Mouse (Mus musculus) gastrocnemius, postnatal 4 days (tissue): ENCODE measurements around the gene Krtap1-3. TPM values are rescaled to one million over a fixed set of nuclear protein-coding genes. Genes with fewer than 3 reads are reported as not detected.

Experiments
- DNase-seq, 2 experiments: peaks; one replicate each; pipeline ENCODE4 v3.0.0; 2021 to 2022; ENCODE audit warnings: low spot score in 2 of 2, mixed read lengths in 2 of 2
- total RNA-seq, 2 experiments: library from RNA; stranded (reverse); gene quantifications; 2 replicates each; pipeline ENCODE4 v1.2.3; 2021

Krtap1-3 gene
- total RNA-seq, 2 experiments from 2014 or later = not detected

GRCm38 (mm10) chr11:99559366-99559765 is 31.8 kb downstream of the Krtap1-3 start, which contains the start of gene Gm11939:
Gm11939 (minus strand) TSS chr11:99559466.
- no peak for DNase-seq

GRCm38 (mm10) chr11:99557976-99558745 is 33.0 kb downstream of the Krtap1-3 start:
- no peak for DNase-seq

GRCm38 (mm10) chr11:99556753-99557152 is 34.4 kb downstream of the Krtap1-3 start, which contains the start of gene Krtap3-2:
Krtap3-2 (minus strand) TSS chr11:99556853.
- DNase-seq = no peak

- no peak for DNase-seq
Observed at GRCm38 (mm10) chr11:99556195-99556594, 34.9 kb downstream of the Krtap1-3 start.

- DNase-seq = no peak
Observed at GRCm38 (mm10) chr11:99550765-99551164, 40.4 kb downstream of the Krtap1-3 start, which contains the start of gene Krtap3-3. Krtap3-3 (minus strand) TSS chr11:99550865.

GRCm38 (mm10) chr11:99547892-99548291 is 43.2 kb downstream of the Krtap1-3 start:
- no peak for DNase-seq

Other genes with a start within 250 kb of the Krtap1-3 start
- gene Krt27, start 240.2 kb downstream of the Krtap1-3 start, total RNA-seq = under 1 TPM in 1 of 2 experiments, not detected in 1; 0.18 TPM
- gene Krt28, start 216.4 kb downstream of the Krtap1-3 start, total RNA-seq = not detected
- 1 to 10 TPM; 7.6 to 8.2 TPM for gene Krt10, start 202.0 kb downstream of the Krtap1-3 start, total RNA-seq
- not detected for gene Krt12, start 169.1 kb downstream of the Krtap1-3 start, total RNA-seq
- gene Krt20, start 153.2 kb downstream of the Krtap1-3 start, total RNA-seq = under 1 TPM in 1 of 2 experiments, not detected in 1; 0.32 TPM
- gene Krt23, start 98.2 kb downstream of the Krtap1-3 start, total RNA-seq = under 1 TPM in 1 of 2 experiments, not detected in 1; 0.16 TPM
- not detected for gene Krt39, start 70.0 kb downstream of the Krtap1-3 start, total RNA-seq
- gene Krt40, start 48.2 kb downstream of the Krtap1-3 start, total RNA-seq = not detected
- not detected for gene Krtap3-3, start 40.5 kb downstream of the Krtap1-3 start, total RNA-seq
- gene Krtap3-2, start 34.5 kb downstream of the Krtap1-3 start, total RNA-seq = not detected
- gene Gm11939, start 31.9 kb downstream of the Krtap1-3 start, total RNA-seq = not detected
- gene Krtap3-1, start 24.7 kb downstream of the Krtap1-3 start, total RNA-seq = not detected
- gene Krtap1-5, start 10.3 kb downstream of the Krtap1-3 start, total RNA-seq = not detected
- gene Krtap1-4, start 7.7 kb downstream of the Krtap1-3 start, total RNA-seq = not detected
- not detected for gene Krtap9-3, start 6.8 kb upstream of the Krtap1-3 start, total RNA-seq
- not detected for gene Gm11938, start 12.0 kb upstream of the Krtap1-3 start, total RNA-seq
- gene Gm11937, start 18.9 kb upstream of the Krtap1-3 start, total RNA-seq = not detected
- gene Krtap2-4, start 23.5 kb upstream of the Krtap1-3 start, total RNA-seq = not detected
- gene Gm11562, start 29.1 kb upstream of the Krtap1-3 start, total RNA-seq = not detected
- not detected for gene Krtap4-1, start 36.9 kb upstream of the Krtap1-3 start, total RNA-seq
- not detected for gene Krtap4-2, start 43.7 kb upstream of the Krtap1-3 start, total RNA-seq
- not detected for gene Krtap4-7, start 52.8 kb upstream of the Krtap1-3 start, total RNA-seq
- gene Gm11555, start 58.9 kb upstream of the Krtap1-3 start, total RNA-seq = not detected
- not detected for gene Gm11563, start 67.6 kb upstream of the Krtap1-3 start, total RNA-seq
- not detected for gene Krtap4-6, start 74.6 kb upstream of the Krtap1-3 start, total RNA-seq
- not detected for gene Gm14190, start 99.4 kb upstream of the Krtap1-3 start, total RNA-seq
- not detected for gene Gm14180, start 143.0 kb upstream of the Krtap1-3 start, total RNA-seq
- not detected for gene Gm11595, start 181.6 kb upstream of the Krtap1-3 start, total RNA-seq
- gene Krtap4-8, start 189.4 kb upstream of the Krtap1-3 start, total RNA-seq = not detected
- not detected for gene Krtap4-9, start 193.9 kb upstream of the Krtap1-3 start, total RNA-seq
- not detected for gene Gm11596, start 202.1 kb upstream of the Krtap1-3 start, total RNA-seq
- gene Gm11569, start 207.6 kb upstream of the Krtap1-3 start, total RNA-seq = not detected
- gene Gm11554, start 213.1 kb upstream of the Krtap1-3 start, total RNA-seq = not detected
- gene Krtap4-13, start 218.6 kb upstream of the Krtap1-3 start, total RNA-seq = not detected
- gene Gm11564, start 224.3 kb upstream of the Krtap1-3 start, total RNA-seq = not detected
- not detected for gene 2300003K06Rik, start 246.7 kb upstream of the Krtap1-3 start, total RNA-seq